Mouse (Mus musculus) brain, embryonic 14.5 days (tissue): ENCODE measurements around the gene Fxyd7.

Experiments
- CTCF ChIP-seq: fragments of 200-500 bp; IDR thresholded peaks from 2 replicates; pipeline ENCODE4 v1.5.1; 2012; ENCODE audit warnings: inconsistent platforms, mild to moderate bottlenecking, moderate library complexity, borderline replicate concordance; ENCODE audit not compliant: insufficient read depth, insufficient read length; ENCODE audit errors: extremely low read depth
- POLR2A ChIP-seq: fragments of 200-500 bp; IDR thresholded peaks from 2 replicates; pipeline ENCODE4 v1.6.1; 2012; ENCODE audit warnings: mild to moderate bottlenecking, inconsistent platforms, borderline replicate concordance; ENCODE audit not compliant: poor library complexity, insufficient read depth, insufficient read length, severe bottlenecking; ENCODE audit errors: extremely low read depth

DNA sequence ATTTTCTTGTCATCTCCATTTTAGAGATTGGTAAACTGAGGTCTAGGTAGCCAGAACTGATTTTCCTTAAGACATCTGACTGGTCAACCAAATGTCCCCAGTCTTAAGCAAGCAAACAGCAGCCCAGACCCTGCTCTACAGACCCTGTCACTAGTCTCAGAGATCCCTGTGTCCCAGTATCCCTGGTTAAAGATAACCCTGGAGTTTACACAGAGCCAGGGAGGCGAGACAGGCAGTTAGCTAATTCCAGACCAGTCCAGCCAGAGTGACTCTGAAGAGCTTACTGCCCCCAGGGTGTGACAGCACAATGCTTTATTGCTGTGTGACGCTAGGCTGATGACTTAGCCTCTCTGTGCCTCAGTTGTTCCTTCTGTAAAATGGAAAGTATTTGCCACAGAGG, 5.8 kb upstream of the Fxyd7 start, which contains the start of gene Fxyd1:
- no peak for TF ChIP-seq CTCF
- no peak for TF ChIP-seq POLR2A
